Mouse (Mus musculus) heart, adult 2 months (tissue): ENCODE results near the gene Usp35. TPM values are rescaled to one million over a fixed set of nuclear protein-coding genes. Genes with fewer than 3 reads are reported as not detected.
A peak's percentile ranks its signal among the peaks of the same experiment; 100 is the strongest.

Experiments used
- DNase-seq, 2 experiments: peaks; one replicate each; pipeline ENCODE4 v3.0.0; 2021
- H3K27ac ChIP-seq: fragments of 200-600 bp; 2 replicates; pipeline ENCODE4 v1.8.1; 2022
- H3K27me3 ChIP-seq: fragments of 200-500 bp; 2 replicates; pipeline ENCODE4 v1.6.1; 2012; ENCODE audit warnings: mild to moderate bottlenecking, low read length, inconsistent platforms, mixed read lengths; ENCODE audit not compliant: control insufficient read depth, insufficient read depth
- H3K36me3 ChIP-seq: fragments of 200-500 bp; 2 replicates; pipeline ENCODE4 v1.6.1; 2012; ENCODE audit warnings: low read length, inconsistent platforms; ENCODE audit not compliant: control insufficient read depth, insufficient read depth
- H3K4me1 ChIP-seq: fragments of 200-500 bp; 2 replicates; pipeline ENCODE4 v1.6.1; 2011; ENCODE audit warnings: low read length; ENCODE audit not compliant: control insufficient read depth, insufficient read depth
- H3K4me3 ChIP-seq: fragments of 200-600 bp; 2 replicates; pipeline ENCODE4 v1.8.1; 2022
- H3K79me2 ChIP-seq: fragments of 200-500 bp; replicated peaks from 2 replicates; pipeline ENCODE4 v1.6.1; 2012; ENCODE audit warnings: mild to moderate bottlenecking, inconsistent platforms, low read length, moderate library complexity, mixed read lengths; ENCODE audit not compliant: control insufficient read depth, insufficient read depth
- H3K9ac ChIP-seq: fragments of 200-500 bp; 2 replicates; pipeline ENCODE4 v1.6.1; 2012; ENCODE audit warnings: low read depth, mild to moderate bottlenecking, control low read depth, inconsistent platforms, low read length, mixed read lengths
- CTCF ChIP-seq: fragments of 200-600 bp; IDR thresholded peaks from 2 replicates; pipeline ENCODE4 v1.8.1; 2022; ENCODE audit warnings: antibody characterized with exemption, mild to moderate bottlenecking, moderate library complexity
- EP300 ChIP-seq: fragments of 200-500 bp; IDR thresholded peaks from 2 replicates; pipeline ENCODE4 v1.6.1; 2011; ENCODE audit warnings: low read depth, low read length, control low read depth; ENCODE audit not compliant: insufficient read depth
- POLR2A ChIP-seq: fragments of 200-500 bp; IDR thresholded peaks from 2 replicates; pipeline ENCODE4 v1.6.1; 2011; ENCODE audit warnings: mild to moderate bottlenecking, low read depth, low read length, control low read depth; ENCODE audit not compliant: insufficient read depth
- WGBS: fragments of 180-500 bp; shearing (Covaris S2); methylation state at CpG from one replicate; pipeline ENCODE4 v1.1.7; 2018; 5-methylcytosine and 5-hydroxymethylcytosine counted together
- intact Hi-C: fragments of 180-260 bp; cut with DNase I; formaldehyde crosslinking; loops from one replicate; pipeline ENCODE4 v1.15.1; 2025
- polyA plus RNA-seq: library from polyadenylated mRNA; depleted of rRNA; stranded (reverse); fragments of >200 nt; gene quantifications from 2 replicates; pipeline ENCODE4 v1.2.3, GENCODE M21; 2012
- total RNA-seq, 2 experiments: library from RNA; stranded (reverse); gene quantifications; 2 replicates each; pipeline ENCODE4 v1.2.3; 2021

The Usp35 gene
- total and polyA plus RNA-seq, 3 experiments: 0.84 to 2.5 (median 1.0) TPM

DNA sequence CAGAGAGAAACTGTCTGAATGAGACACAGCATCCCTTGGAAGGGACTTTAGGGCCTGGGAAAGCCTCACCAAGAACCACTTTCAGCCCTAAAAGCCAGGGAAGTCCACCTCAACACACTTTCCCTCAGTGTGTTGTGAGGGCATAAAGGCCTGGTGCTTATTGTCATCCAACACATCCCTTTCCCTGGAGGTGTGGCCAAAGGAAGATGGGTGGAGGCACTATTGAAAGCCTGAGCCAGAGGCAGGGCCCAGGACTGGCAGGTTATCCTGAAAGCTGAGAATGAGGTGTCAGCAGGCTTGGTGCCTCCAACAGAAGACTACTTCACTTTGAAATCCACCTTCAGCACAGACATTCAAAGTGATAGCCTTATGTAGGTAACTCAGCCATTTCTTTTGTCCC, 27.3 kb downstream of the Usp35 start:
- TF ChIP-seq CTCF (no peak), POLR2A (no peak), EP300 (no peak)
- H3K27ac ChIP-seq: no peak overlapping the region
- no peaks in the 10 kb centered on the region for H3K79me2 ChIP-seq
- H3K4me3 ChIP-seq: no peak overlapping the region
- no peak overlapping the region for H3K9ac ChIP-seq
- no peaks in the 10 kb centered on the region for H3K4me1 ChIP-seq
- H3K36me3 ChIP-seq: no peaks in the 10 kb centered on the region
- intact Hi-C loops: no loop called here
- no peaks in the 10 kb centered on the region for H3K27me3 ChIP-seq
- peak; percentile 23 to 24 for DNase-seq

- no peak overlapping the region for H3K4me3 ChIP-seq
- no peaks in the 10 kb centered on the region for H3K36me3 ChIP-seq
- no peak overlapping the region for H3K9ac ChIP-seq
- H3K27ac ChIP-seq: no peak overlapping the region
- TF ChIP-seq POLR2A (no peak), CTCF (no peak), EP300 (no peak)
- 88% methylated on average over 2 of the region's 2 CpGs for WGBS
- intact Hi-C loops: no loop called here
- DNase-seq: peak; percentile 1 to 14
- H3K4me1 ChIP-seq: no peaks in the 10 kb centered on the region
- no peaks in the 10 kb centered on the region for H3K27me3 ChIP-seq
- no peaks in the 10 kb centered on the region for H3K79me2 ChIP-seq
These were observed 28.2 kb downstream of the Usp35 start for GRCm38 (mm10) chr7:97303614-97304013.

GRCm38 (mm10) chr7:97302876-97303275, 28.9 kb downstream of the Usp35 start:
- 80% methylated on average over 4 of the region's 4 CpGs for WGBS
- DNase-seq: peak in 1 of 2 experiments; percentile 14
- intact Hi-C loops: no loop called here
- Histone ChIP-seq H3K36me3 (no peaks in the 10 kb centered on the region), H3K79me2 (no peaks in the 10 kb centered on the region), H3K27me3 (no peaks in the 10 kb centered on the region), H3K9ac (no peak overlapping the region), H3K27ac (no peak overlapping the region), H3K4me3 (no peak overlapping the region), H3K4me1 (no peaks in the 10 kb centered on the region)
- TF ChIP-seq EP300: no peak
- TF ChIP-seq POLR2A: no peak
- no peak for TF ChIP-seq CTCF

GRCm38 (mm10) chr7:97302261-97302660, 29.6 kb downstream of the Usp35 start:
- no peaks in the 10 kb centered on the region for H3K36me3 ChIP-seq
- DNase-seq: no peak
- H3K4me3 ChIP-seq: no peak overlapping the region
- WGBS: 85% methylated on average over 4 of the region's 4 CpGs
- TF ChIP-seq POLR2A: no peak
- TF ChIP-seq CTCF: no peak
- no peak for TF ChIP-seq EP300
- H3K9ac ChIP-seq: no peak overlapping the region
- no peaks in the 10 kb centered on the region for H3K4me1 ChIP-seq
- no peaks in the 10 kb centered on the region for H3K27me3 ChIP-seq
- intact Hi-C loops: no loop called here
- no peaks in the 10 kb centered on the region for H3K79me2 ChIP-seq
- no peak overlapping the region for H3K27ac ChIP-seq

- TF ChIP-seq EP300: no peak
- TF ChIP-seq POLR2A: no peak
- TF ChIP-seq CTCF: no peak
- intact Hi-C loops: no loop called here
- DNase-seq: peak in 1 of 2 experiments; percentile 10
- Histone ChIP-seq H3K79me2 (no peaks in the 10 kb centered on the region), H3K36me3 (no peaks in the 10 kb centered on the region), H3K4me1 (no peaks in the 10 kb centered on the region), H3K27ac (no peak overlapping the region), H3K9ac (no peak overlapping the region), H3K27me3 (no peaks in the 10 kb centered on the region), H3K4me3 (no peak overlapping the region)
- WGBS: 84% methylated on average over 8 of the region's 8 CpGs
These were observed 30.5 kb downstream of the Usp35 start for GRCm38 (mm10) chr7:97301321-97301720.

DNA sequence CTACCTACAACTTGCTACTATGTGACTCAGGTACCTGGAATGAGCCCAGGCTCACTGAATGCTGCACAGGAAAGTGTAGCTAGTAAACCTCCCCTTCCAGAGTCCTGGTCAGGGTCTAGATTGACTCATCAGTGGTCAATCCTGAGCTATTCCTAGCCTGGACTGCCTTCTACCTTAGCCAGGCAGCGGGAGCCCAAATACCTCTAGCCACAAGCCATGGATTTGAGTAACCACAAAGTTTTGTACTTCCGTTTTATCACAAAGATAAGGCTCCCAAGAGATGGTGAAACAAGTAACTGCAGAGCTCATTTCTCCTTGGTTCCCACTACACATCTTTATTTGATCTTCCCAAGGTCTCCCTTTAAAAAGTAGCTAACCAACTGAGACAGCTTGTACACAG, 30.9 kb downstream of the Usp35 start:
- TF ChIP-seq POLR2A (no peak), CTCF (no peak), EP300 (no peak)
- H3K36me3 ChIP-seq: no peaks in the 10 kb centered on the region
- WGBS: 80% methylated on average over 2 of the region's 2 CpGs

GRCm38 (mm10) chr7:97298943-97299342, 32.9 kb downstream of the Usp35 start:
- no peaks in the 10 kb centered on the region for H3K4me1 ChIP-seq
- WGBS: 89% methylated on average over 6 of the region's 6 CpGs
- TF ChIP-seq EP300 (no peak), POLR2A (no peak), CTCF (no peak)
- no peaks in the 10 kb centered on the region for H3K27me3 ChIP-seq
- H3K79me2 ChIP-seq: no peaks in the 10 kb centered on the region
- H3K27ac ChIP-seq: no peak overlapping the region
- intact Hi-C loops: loop anchor here (5.0 kb wide), 1 partner anchor 47 kb away; no protein-coding TSS in a partner anchor
- peak in 1 of 2 experiments; percentile 14 for DNase-seq
- no peak overlapping the region for H3K4me3 ChIP-seq
- no peaks in the 10 kb centered on the region for H3K36me3 ChIP-seq
- H3K9ac ChIP-seq: no peak overlapping the region

More for the DNA sequence above, 30.9 kb downstream of the Usp35 start:
- H3K4me3 ChIP-seq: no peak overlapping the region
- no peaks in the 10 kb centered on the region for H3K4me1 ChIP-seq
- no peak overlapping the region for H3K27ac ChIP-seq
- peak in 1 of 2 experiments; percentile 11 for DNase-seq
- no peaks in the 10 kb centered on the region for H3K79me2 ChIP-seq
- intact Hi-C loops: no loop called here
- H3K27me3 ChIP-seq: no peaks in the 10 kb centered on the region
- H3K9ac ChIP-seq: no peak overlapping the region
